In the genomic region with DNA sequence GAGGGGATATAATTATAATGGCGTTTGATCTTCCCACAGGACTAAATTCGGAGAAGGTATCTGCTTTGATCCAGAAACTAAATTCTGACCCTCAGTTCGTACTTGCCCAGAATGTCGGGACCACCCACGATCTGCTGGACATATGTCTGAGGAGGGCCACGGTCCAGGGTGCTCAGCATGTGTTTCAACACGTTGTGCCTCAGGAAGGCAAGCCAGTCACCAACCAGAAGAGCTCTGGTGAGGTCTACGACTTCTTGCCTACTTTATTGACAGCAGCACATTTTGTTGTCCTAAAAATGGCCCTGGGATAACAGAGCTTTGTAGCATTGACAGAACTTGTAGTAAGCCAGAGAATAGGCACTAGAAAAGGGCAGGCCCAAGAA, we compare ENCODE assay signal across 8 mouse cellular contexts. TPM values are rescaled to one million over a fixed set of nuclear protein-coding genes. Genes with fewer than 3 reads are reported as not detected.
DNase-seq lines count a peak whose midpoint lies in the region; ATAC-seq and TF ChIP-seq lines count a peak whose summit lies in the region.

No protein-coding gene starts in this region.

- WGBS in hindbrain, embryonic 15.5 days = 3% methylated on average over 8 of the region's 8 CpGs
- WGBS in midbrain, embryonic 11.5 days = 6% methylated on average over 8 of the region's 8 CpGs

- no peak for TF ChIP-seq CTCF in layer of hippocampus, adult 2 months (conservative IDR thresholded peaks at IDR 0.05)
- no peak for TF ChIP-seq CTCF in MEL (IDR thresholded peaks at IDR 0.05 in 2 of 3, conservative IDR thresholded peaks at IDR 0.05 in 1 of 3; ENCODE audit: control insufficient read depth in 1 of 3, insufficient read depth in 1 of 3, low read depth in 2 of 3, low read length in 3 of 3, poor library complexity in 1 of 3, severe bottlenecking in 1 of 3)

- TF ChIP-seq POLR2A in MEL (IDR thresholded peaks at IDR 0.05; ENCODE audit: control insufficient read depth in 1 of 2, insufficient read depth in 1 of 2, low read depth in 1 of 2, low read length in 2 of 2, poor library complexity in 1 of 2) = no peak

- TF ChIP-seq RAD21 in MEL (IDR thresholded peaks at IDR 0.05; ENCODE audit: low read depth, low read length) = no peak

- no peak for DNase-seq in layer of hippocampus, adult 2 months (ENCODE audit: low spot score in 2 of 2)
- no peak for DNase-seq in layer of hippocampus, adult 11-12 months (ENCODE audit: low spot score)
- DNase-seq in MEL (ENCODE audit: low read depth, low spot score) = peak; percentile 36
- peak; percentile 48 for DNase-seq in embryo, embryonic 10.5 days (ENCODE audit: low spot score)
- no peak for DNase-seq in midbrain, embryonic 11.5 days (ENCODE audit: low spot score, missing footprints)
- no peak for DNase-seq in gastrocnemius, postnatal 25 days
- DNase-seq in T-cell, adult 2 months (ENCODE audit: low spot score) = no peak

- no peak for ATAC-seq in hindbrain, embryonic 15.5 days (ENCODE audit: low FRiP score, low read depth)
- peak; percentile 35; the same call in 1 of the 2 replicates for ATAC-seq in midbrain, embryonic 11.5 days (ENCODE audit: low FRiP score)

- peaks cover 9 to 12% of the 10 kb centered on the region in 2 experiments for H3K4me1 ChIP-seq in MEL (ENCODE audit: control insufficient read depth in 1 of 2, insufficient read depth in 2 of 2, low read length in 2 of 2)
- peaks cover 15% of the 10 kb centered on the region for H3K4me1 ChIP-seq in hindbrain, embryonic 15.5 days (replicated peaks)
- peaks cover 5% of the 10 kb centered on the region for H3K4me1 ChIP-seq in midbrain, embryonic 11.5 days (ENCODE audit: control insufficient read depth, insufficient read depth, low read length)

- no peaks in the 10 kb centered on the region for H3K9me3 ChIP-seq in MEL (replicated peaks; ENCODE audit: insufficient read depth, low read length)
- no peaks in the 10 kb centered on the region for H3K9me3 ChIP-seq in hindbrain, embryonic 15.5 days
- no peaks in the 10 kb centered on the region for H3K9me3 ChIP-seq in midbrain, embryonic 11.5 days (ENCODE audit: control insufficient read depth, low read length)

- H3K79me2 ChIP-seq in MEL (ENCODE audit: control insufficient read depth, insufficient read depth, low read length, poor library complexity) = peaks cover 16% of the 10 kb centered on the region

- peak overlapping the region; percentile 69 for H3K4me2 ChIP-seq in hindbrain, embryonic 15.5 days
- H3K4me2 ChIP-seq in midbrain, embryonic 11.5 days = peak overlapping the region; percentile 75

- peak overlapping the region; percentile 91 for H3K4me3 ChIP-seq in layer of hippocampus, adult 2 months
- peak overlapping the region; percentile 88 to 90 for H3K4me3 ChIP-seq in MEL (ENCODE audit: control insufficient read depth in 1 of 2, insufficient read depth in 1 of 2, low read depth in 2 of 2, low read length in 2 of 2)
- H3K4me3 ChIP-seq in hindbrain, embryonic 15.5 days = peak overlapping the region; percentile 68
- H3K4me3 ChIP-seq in midbrain, embryonic 11.5 days (ENCODE audit: low read depth, low read length) = peak overlapping the region; percentile 96

- peak overlapping the region; percentile 93 for H3K27ac ChIP-seq in layer of hippocampus, adult 2 months
- 0 out of 2 replicates have a peak overlapping the region, but pooled peaks have one; percentile 5 for H3K27ac ChIP-seq in MEL (ENCODE audit: control insufficient read depth, low read depth, low read length)
- no peak overlapping the region for H3K27ac ChIP-seq in hindbrain, embryonic 15.5 days (replicated peaks)
- H3K27ac ChIP-seq in midbrain, embryonic 11.5 days (ENCODE audit: low read depth, low read length) = no peak overlapping the region

- no peak for TF ChIP-seq EP300 in MEL (IDR thresholded peaks at IDR 0.05; ENCODE audit: low read depth in 1 of 2, low read length in 2 of 2)

- peaks cover 5 to 11% of the 10 kb centered on the region in 2 experiments for H3K27me3 ChIP-seq in MEL (ENCODE audit: control insufficient read depth in 1 of 2, insufficient read depth in 2 of 2, low read length in 2 of 2)
- no peaks in the 10 kb centered on the region for H3K27me3 ChIP-seq in hindbrain, embryonic 15.5 days
- H3K27me3 ChIP-seq in midbrain, embryonic 11.5 days (ENCODE audit: control insufficient read depth, insufficient read depth, low read length) = no peaks in the 10 kb centered on the region

- peaks cover 14 to 18% of the 10 kb centered on the region in 2 experiments for H3K36me3 ChIP-seq in MEL (ENCODE audit: control insufficient read depth in 1 of 2, insufficient read depth in 2 of 2, low read length in 2 of 2)
- peaks cover 5% of the 10 kb centered on the region for H3K36me3 ChIP-seq in hindbrain, embryonic 15.5 days
- H3K36me3 ChIP-seq in midbrain, embryonic 11.5 days (ENCODE audit: control insufficient read depth, insufficient read depth, low read length) = peaks cover 5% of the 10 kb centered on the region; the same call in 1 of the 2 replicates

- H3K9ac ChIP-seq in MEL (ENCODE audit: control insufficient read depth, low read depth, low read length, poor library complexity, severe bottlenecking) = peak overlapping the region; percentile 94
- H3K9ac ChIP-seq in hindbrain, embryonic 15.5 days = peak overlapping the region; percentile 71
- H3K9ac ChIP-seq in midbrain, embryonic 11.5 days (ENCODE audit: low read length) = peak overlapping the region; percentile 89

TF ChIP-seq in MEL, 35 proteins besides CTCF, POLR2A, EP300 and RAD21:
- TF ChIP-seq JUND (IDR thresholded peaks at IDR 0.05; ENCODE audit: low read depth, low read length) (no peak), E2F4 (IDR thresholded peaks at IDR 0.05; ENCODE audit: borderline replicate concordance, low read depth, low read length) (no peak), TCF12 (IDR thresholded peaks at IDR 0.05; ENCODE audit: low read depth, low read length) (no peak), MEF2A (IDR thresholded peaks at IDR 0.05; ENCODE audit: extremely low read depth, insufficient replicate concordance, low read depth, low read length, poor library complexity, severe bottlenecking) (no peak), MAX (IDR thresholded peaks at IDR 0.05; ENCODE audit: low read length) (no peak), MXI1 (IDR thresholded peaks at IDR 0.05; ENCODE audit: low read depth, low read length) (no peak), ZMIZ1 (IDR thresholded peaks at IDR 0.05; ENCODE audit: low read depth, low read length) (no peak)

RNA-seq across cellular contexts. Expression of a gene that starts 21.6 kb away (rescaled TPM):
- 10 to 100 TPM; 57.7 to 58.2 TPM for total RNA-seq in layer of hippocampus, adult 2 months (2021)
- 111 and 144 TPM in 2 replicates for total RNA-seq in MEL (2012; rRNA removed)
- polyA plus RNA-seq in MEL (2012; ENCODE audit: insufficient read depth in 1 of 2, insufficient read length in 2 of 2, low read depth in 1 of 2, low replicate concordance in 2 of 2, missing spikeins in 1 of 2) = 100 to 1,000 TPM in 1 of 2 experiments, not detected in 1; 116 TPM
- 131 and 136 TPM in 2 replicates for polyA plus RNA-seq in hindbrain, embryonic 15.5 days (2015; fragmentation: Nextera tagmentation; extraction: Ambion mirVana)
- 183 and 197 TPM in 2 replicates for polyA plus RNA-seq in midbrain, embryonic 11.5 days (2014; fragmentation: Nextera tagmentation; extraction: Ambion mirVana)
- 10 to 100 TPM; 25.8 to 30.3 TPM for total RNA-seq in gastrocnemius, postnatal 25 days (2021)

RNA-seq across cellular contexts. Expression of a gene that starts 44.2 kb away (rescaled TPM):
- not detected for total RNA-seq in layer of hippocampus, adult 2 months (2021)
- total RNA-seq in MEL (2012; rRNA removed) = not detected in 2 replicates
- not detected for polyA plus RNA-seq in MEL (2012; ENCODE audit: insufficient read depth in 1 of 2, insufficient read length in 2 of 2, low read depth in 1 of 2, low replicate concordance in 2 of 2, missing spikeins in 1 of 2)
- not detected in 2 replicates for polyA plus RNA-seq in hindbrain, embryonic 15.5 days (2015; fragmentation: Nextera tagmentation; extraction: Ambion mirVana)
- polyA plus RNA-seq in midbrain, embryonic 11.5 days (2014; fragmentation: Nextera tagmentation; extraction: Ambion mirVana) = not detected in 2 replicates
- not detected for total RNA-seq in gastrocnemius, postnatal 25 days (2021)

RNA-seq across cellular contexts. Expression of a gene that starts 52.2 kb away (rescaled TPM):
- total RNA-seq in layer of hippocampus, adult 2 months (2021) = not detected
- total RNA-seq in MEL (2012; rRNA removed) = not detected in 2 replicates
- not detected for polyA plus RNA-seq in MEL (2012; ENCODE audit: insufficient read depth in 1 of 2, insufficient read length in 2 of 2, low read depth in 1 of 2, low replicate concordance in 2 of 2, missing spikeins in 1 of 2)
- 8.5 and 9.3 TPM in 2 replicates for polyA plus RNA-seq in hindbrain, embryonic 15.5 days (2015; fragmentation: Nextera tagmentation; extraction: Ambion mirVana)
- polyA plus RNA-seq in midbrain, embryonic 11.5 days (2014; fragmentation: Nextera tagmentation; extraction: Ambion mirVana) = 0.57 TPM in 2 replicates
- total RNA-seq in gastrocnemius, postnatal 25 days (2021) = under 1 TPM in 1 of 2 experiments, not detected in 1; 0.56 TPM

Comparison
In these comparisons a context has a peak if more than half of its experiments do, and no peak if none do; other contexts are left out.
1. DNase-seq: peak in MEL (single experiment) and embryo, embryonic 10.5 days (single experiment); none in layer of hippocampus, adult 2 months (0 of 2), layer of hippocampus, adult 11-12 months (single experiment), midbrain, embryonic 11.5 days (single experiment), gastrocnemius, postnatal 25 days (single experiment) and T-cell, adult 2 months (single experiment).
2. H3K27ac ChIP-seq: peak in layer of hippocampus, adult 2 months (single experiment) and MEL (single experiment); none in hindbrain, embryonic 15.5 days (single experiment) and midbrain, embryonic 11.5 days (single experiment).
3. Peak in every context shown above with its lines, with median percentiles within 50 percentile points of each other: H3K4me3 ChIP-seq and H3K9ac ChIP-seq.